Mouse (Mus musculus) cerebellum, postnatal 25 days (tissue): ENCODE measurements around the gene Paqr5.

Source experiments
- DNase-seq, 2 experiments: peaks; one replicate each; pipeline ENCODE4 v3.0.0; 2021; ENCODE audit warnings: mixed read lengths in 2 of 2

Gene Paqr5

DNA sequence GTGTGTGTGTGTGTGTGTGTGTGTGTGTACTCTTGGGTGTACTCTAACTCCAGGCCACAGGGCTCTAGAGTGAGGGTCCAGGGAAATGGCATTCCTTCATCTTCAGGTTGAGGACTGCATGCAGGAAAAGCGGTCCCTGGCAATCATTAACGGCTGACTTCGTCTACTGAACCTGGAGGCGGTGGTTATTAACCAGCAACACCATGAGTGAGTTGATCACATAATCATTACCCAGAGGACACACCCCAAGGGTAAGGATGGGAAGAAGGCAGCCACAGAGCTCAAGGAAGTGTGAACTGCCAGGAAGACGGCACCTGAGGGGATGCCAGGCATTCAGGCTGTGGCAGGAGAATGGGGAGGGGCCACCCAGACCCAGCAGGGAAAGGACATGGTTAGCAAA lies 18.3 kb downstream of the Paqr5 start:
- no peak for DNase-seq

DNA sequence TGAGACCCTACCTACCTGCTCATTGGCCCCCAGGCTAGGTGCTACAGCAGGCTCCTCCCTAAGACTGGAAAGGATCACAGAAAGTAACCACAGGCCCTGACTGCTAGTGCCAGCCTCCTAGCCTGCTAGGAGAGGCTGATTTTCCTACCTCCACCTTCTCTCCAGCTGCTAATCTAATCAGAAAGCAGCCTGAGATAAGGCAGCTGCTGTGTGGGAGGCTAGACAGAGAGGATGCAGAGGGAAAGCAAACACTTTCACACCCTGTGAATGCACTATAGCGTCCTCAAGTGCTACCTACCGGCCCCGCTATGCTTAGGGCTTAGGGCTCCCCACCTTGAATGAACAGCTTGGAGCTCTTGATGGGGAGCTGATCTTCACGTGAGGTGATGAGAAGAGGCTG lies 19.6 kb downstream of the Paqr5 start:
- DNase-seq, result no peak

DNA sequence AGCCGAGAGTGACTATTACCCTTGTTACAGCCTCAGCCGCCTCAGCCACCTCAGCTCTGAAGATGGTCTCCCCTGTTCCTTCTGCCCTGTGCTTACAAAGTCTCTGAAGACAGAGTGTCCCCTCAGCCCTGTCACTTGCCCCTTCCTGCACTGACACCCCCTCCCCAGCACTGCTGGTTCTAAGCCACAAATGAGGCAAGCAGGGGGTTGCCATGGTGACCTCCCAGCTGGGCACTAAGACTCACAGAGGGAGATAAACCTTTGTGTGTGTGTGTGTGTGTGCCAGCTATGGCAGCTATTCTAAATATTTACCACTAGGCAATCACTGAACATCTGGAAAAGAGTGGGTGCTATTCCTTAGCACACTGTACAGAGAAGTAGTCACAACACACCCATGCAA lies 23.0 kb downstream of the Paqr5 start:
- no peak for DNase-seq

DNA sequence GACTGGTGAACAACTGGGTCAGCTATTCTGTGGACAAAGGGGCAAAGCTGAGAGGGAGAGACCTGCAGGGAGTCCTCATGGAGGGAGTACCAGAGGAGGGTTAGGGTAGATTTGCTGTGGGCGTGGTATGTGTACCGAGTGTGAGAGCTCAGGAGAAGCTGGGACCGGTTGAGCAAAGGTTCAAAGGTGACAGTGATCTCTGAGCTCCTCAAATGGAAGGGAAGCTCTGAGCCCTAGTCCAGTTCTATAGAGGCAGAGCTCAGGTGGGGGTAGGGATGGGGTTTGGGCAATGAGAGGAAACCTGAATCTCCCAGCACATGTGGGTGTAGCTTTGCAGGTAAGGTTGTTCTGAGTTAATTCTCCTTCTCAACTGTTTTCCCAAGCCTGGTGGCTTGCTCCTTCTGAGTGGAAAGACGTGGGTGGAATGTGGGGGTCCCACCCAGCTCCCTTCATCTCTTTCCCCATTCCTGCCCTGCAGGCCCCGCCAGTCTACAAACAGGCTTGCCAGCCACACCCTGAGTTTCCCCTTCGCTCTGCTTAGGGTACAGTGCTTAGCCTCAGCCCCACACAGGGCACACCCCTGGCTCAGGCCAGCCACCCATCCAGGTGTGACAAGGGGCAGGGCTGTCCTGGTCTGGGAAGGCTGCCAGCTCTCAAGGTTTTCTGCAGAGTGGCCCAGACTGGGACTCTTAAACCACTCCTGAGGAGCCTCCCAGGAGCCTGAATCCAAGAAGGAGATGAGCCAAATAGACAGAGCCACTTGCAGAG lies 26.8 kb downstream of the Paqr5 start:
- no peak for DNase-seq

DNA sequence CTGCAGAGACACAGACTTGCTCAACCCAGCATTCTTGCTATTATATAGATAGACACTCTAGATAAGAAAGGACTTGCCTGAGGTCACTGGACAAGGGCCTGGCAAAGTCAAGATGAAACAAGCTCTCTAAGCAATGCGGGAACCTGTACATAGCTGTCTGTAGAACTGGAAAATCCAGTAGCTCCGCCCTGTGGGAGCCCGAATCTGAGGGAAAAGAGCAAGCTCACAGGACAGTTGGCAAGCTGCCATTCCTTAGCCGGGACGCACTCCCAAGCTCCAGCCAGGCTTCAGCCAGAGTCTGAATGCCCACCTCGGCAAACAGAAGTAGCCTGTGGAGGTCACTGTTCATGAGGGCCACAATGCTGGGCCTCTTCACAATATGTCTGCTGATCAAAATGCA lies 28.8 kb downstream of the Paqr5 start:
- peak; percentile 14 to 36 for DNase-seq

DNA sequence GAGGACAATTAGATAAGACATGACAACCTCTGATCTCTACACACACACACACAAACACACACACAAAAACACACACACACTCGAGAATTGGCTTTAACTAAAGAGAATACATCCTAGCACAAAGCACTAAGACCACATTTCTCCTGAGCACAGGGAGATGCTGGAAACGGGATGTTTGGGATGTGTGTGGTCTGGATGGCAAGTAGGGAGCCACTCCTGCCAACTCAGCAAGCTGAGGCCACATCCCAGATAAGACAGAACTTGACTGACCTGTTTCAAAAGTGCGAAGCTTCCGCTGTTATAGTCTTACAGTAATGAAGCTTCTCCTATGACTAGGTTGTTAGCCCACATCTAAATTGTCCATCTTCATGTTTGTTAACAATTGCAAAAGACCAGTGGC lies 35.5 kb downstream of the Paqr5 start:
- no peak for DNase-seq

DNA sequence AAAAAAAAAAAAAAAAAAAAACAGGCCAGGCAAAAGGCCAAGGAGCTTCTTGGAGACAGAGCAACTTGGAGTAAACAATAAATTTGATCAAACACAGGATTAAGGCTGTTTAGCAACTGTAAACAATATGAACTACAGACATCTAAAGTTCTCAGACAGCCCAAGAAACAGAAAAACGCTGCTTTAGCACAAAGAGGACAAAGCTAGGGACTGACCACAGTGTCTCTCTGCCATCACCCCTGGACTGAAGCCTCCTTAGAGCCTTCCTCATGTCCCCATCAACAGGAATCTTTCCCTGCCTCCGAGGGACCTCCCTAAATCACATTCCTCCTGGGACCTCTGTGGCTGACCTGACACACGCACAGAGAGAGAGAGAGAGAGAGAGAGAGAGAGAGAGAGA lies 35.9 kb downstream of the Paqr5 start:
- no peak for DNase-seq

DNA sequence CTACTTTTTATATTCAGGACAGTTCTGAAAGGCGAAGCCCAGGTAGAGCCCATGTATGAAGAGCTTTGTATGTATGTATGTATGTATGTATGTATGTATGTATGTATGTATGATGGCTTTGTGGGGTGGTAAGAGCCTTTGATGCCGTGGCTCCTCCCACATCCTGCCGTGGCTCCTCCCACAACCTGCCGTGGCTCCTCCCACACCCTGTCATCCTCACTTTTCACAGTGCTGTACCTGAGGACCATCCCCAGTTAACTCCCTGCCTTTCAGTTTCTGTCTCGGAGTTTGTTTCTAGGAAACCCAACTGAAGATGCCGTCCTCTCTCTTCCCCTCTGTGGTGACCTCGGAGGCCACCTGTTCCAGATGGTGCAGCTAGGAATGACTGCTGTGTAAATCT lies 40.6 kb downstream of the Paqr5 start:
- no peak for DNase-seq

DNA sequence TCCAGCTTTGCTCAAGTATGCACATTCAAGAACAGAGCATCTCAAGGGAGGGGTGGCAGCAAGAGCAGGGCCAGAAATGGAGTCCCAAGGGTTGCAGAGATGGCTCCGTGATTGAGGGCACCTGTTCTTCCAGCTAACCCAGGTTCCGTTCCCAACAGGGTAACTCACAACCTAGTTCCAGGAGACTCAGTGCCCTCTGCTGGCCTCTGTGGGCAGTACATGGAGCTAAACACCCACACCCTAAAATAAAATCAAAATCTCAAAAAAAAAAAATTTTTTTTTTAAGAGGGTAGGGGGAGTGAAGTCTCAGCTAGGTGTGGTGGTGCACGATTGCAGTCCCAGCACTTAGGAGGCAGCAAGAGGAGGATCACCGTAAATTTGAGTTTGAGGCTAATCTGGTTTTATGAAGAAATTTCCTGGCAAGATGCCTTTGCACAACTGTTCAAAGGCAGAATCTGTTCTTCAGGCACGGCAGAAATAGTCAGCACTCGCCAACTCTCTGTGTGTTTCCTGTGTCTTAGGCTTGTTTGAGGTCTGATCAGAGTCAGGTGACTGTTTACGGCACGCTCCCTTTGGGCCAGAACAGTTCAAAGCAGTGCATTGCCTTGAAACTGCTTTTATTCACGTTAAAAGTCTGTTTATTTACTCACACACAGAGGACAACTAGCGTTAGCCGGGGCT lies 41.3 kb downstream of the Paqr5 start:
- DNase-seq, result peak; percentile 67 to 80

DNA sequence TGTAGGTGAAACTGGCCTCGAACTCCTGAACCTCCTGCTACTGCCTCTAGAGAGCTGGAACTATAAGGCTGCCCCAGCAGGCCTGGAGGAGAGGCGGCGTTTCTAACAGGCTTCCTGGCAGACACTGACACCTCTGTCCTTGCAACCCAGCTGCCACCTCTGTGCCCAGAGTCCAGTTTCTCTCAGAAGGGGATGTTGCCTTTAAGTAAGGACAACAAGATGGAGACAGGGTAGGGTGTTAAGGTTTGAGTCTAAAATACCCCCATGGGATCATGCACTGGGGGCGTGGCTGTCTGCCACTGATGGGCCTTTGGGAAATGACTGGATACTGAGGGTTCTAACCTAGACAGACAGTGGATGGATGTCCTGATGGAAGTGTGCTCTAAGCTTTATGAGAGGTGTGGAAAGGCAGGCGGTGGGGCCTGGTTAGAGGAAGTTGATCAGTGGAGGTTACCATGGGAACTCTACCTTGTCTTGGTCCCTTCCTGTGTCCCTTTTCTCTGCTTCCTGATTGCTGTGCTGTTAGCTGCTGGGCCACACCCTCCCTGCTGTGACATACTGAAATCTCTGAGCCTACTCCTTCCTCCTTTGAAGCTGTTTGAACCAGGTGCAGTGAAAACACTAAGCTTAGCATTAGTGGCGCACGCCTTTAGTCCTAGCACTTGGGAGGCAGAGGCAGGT lies 43.6 kb downstream of the Paqr5 start:
- no peak for DNase-seq

DNA sequence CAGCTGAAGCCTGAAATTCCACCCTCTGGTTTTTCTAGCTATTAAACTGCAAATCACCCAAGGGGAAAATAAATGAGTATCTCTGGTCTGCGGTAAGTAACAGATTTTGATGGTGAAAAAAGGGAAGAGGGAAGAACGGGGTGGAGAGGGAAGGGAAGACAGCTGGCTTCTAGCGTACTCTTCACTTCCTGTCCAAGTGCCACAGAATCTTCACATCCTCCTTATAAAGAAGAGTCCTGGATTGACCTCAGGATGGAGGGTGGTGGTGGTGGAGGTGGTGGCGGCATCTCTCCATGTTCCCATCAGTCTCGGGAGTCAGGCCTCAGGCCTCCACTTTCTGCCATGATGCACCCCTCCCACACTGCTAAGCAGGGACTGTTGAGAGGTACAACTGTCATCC lies 44.8 kb downstream of the Paqr5 start:
- no peak for DNase-seq

DNA sequence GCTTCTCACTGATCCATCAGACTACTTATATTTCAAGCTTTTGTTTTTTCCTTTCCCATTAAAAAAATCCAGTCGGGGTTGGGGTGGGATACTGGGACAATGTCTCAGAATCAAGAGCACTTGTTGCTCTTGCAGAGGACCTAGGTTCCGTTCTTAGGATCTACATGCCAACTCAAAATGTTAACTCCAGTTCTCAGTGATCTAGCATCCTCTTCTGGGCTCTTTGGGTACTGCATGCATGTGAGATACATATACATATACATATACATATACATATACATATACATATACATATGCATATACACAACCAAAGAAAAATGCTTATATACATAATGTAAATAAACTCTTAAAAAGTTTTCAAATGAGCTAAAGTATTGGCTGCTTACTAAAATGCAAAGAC lies 46.7 kb downstream of the Paqr5 start:
- DNase-seq, result no peak

DNA sequence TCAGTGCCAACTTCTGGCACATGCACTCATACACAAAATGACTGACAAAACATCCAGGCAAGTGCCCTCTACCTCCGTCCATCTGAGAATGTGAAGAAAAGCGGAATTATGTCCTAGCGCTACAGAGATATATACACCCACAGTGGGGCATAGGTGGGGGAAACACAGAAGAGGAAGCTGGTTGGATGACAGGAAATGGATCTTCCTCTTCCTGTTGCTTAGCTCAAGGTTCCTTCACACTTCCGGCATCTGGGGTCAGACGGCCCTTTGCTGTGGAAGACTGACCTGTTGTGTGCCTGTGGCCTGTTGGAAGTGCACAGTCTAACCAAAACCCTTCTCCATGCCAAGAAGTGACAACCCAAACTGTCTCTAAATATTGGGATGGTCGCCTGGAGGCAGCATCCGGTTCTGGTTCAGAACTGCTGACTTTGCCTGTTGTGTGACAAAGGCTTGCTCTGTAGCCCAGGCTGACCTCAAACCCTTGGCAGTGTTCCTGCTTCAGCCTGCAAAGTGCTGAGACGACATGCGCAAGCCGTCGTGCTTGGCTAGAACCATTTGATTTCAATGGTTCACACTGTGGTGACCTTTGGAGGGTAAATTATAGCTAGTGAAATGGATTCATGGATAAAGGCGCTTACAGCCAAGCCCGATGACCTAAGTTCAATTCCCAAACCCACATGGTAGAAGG lies 49.3 kb downstream of the Paqr5 start:
- DNase-seq, result no peak

DNA sequence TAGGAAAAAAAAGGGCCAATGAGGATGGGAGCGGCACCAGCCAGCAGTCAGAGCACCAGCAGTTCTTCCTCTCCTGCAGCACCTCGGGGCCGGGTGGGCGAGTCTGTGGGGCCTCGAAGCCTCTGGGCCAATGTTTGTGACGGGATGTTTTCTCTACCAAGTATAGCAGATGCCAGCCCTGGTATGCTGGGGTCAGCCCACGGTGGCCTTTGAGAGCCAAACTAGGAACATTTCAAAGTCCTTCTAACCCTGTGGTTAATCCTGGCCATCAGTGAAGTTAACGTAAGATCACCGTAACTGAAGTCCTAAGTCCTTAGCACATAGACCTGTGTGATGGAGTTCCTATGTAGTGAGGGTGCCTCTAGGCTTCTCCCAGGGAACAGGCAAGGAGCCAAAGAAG lies 54.6 kb downstream of the Paqr5 start:
- no peak for DNase-seq

DNA sequence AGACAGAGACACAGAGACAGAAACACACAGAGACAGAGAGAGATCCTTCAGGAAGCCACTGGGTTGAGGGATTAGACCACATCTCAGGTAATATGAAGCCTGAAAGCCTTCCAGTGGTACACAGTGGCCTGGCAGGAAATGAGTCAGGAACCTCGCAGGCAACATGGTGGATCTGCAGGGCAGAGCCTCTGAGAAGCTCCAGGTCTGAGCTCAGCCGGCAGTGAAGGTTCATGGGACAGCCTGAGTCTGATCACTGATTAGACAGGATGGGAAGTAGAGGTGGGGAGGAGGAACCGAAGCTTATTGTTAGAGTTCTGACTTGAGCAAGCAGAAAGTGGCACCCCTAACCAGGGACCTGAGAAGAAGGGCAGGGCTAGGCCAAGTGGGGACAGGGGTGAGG lies 55.6 kb downstream of the Paqr5 start:
- DNase-seq, result no peak

DNA sequence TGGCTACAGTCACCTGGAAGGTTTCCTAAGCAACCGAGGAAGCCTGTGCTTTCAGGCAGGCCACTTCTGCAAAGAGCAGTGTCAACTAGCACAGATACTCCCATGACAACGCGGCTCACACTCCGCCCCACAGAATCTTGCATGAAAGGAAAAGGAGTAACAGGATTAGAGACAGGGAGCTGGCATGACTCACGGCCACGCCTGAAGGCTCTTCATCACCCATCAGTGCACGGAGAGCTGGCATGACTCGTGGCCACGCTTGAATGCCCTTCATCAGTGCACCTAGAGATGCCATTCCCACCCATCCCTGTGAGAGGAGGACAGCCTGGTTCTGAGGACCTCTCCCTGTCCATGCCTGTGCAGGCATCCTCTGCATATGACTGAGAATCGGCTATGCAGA lies 59.3 kb downstream of the Paqr5 start:
- peak; percentile 44 to 71 for DNase-seq

DNA sequence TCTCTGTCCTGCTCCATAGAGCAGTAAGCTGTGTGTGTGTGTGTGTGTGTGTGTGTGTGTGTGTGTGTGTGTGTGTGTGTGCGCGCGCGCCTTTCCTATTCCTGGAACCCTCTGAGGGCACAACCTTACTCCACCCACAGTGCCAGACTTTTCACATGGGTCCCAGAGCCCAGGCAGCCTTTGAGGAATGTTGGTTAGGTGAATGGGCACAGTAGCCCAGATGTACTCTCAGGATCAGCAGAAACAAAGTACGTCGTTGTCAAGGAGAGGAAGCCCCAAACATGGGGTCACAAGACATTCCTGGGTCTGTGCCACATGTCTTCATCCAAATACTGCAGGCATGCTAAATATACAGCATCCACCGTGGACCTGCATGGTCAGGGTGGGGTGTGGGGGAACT lies 60.7 kb downstream of the Paqr5 start:
- DNase-seq, result no peak

DNA sequence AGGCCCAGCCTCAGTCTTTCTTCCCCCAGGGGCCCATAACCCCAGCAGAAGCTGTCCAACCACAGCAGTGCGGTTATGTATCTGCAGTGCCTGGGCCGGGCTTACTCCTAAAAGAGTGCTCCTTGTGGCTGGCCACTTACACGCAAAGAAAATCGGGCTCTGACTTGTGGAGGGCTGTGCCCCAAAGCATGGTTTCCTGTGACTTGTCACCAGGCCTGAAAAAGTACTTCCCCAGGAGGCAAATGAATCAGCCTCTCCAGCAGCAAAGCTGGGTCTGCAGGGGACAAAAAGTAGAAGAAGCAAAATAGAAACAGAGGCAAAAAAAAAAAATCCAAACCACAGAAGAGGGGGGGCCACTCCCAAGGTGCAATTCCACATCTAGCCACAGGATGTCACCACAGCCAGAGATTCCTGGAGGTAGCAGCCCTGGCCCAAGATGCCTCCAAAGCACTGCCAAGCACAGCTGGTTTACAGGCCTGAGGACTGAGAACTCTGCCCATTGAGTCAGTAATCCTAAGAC lies 61.2 kb downstream of the Paqr5 start:
- DNase-seq, result peak; percentile 71 to 80

DNA sequence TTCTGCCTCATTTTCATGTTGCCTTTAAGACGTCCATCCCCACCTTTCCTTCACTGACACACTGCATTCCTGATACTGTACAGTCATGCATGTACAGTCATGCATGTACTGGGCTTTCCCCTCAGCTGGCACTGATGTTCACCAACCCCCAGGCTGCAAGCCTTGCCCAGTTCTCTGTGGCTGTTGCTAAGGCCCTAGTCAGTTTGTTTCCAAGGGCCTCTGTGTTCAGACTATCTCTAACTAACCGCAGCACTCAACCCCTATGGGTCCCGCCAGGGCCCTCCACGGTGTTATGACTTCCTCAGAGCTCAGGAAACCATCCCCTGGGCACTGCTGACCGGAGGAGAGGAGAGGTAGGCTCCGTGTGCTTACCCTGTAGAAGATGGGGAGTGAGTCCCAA lies 63.3 kb downstream of the Paqr5 start:
- no peak for DNase-seq

DNA sequence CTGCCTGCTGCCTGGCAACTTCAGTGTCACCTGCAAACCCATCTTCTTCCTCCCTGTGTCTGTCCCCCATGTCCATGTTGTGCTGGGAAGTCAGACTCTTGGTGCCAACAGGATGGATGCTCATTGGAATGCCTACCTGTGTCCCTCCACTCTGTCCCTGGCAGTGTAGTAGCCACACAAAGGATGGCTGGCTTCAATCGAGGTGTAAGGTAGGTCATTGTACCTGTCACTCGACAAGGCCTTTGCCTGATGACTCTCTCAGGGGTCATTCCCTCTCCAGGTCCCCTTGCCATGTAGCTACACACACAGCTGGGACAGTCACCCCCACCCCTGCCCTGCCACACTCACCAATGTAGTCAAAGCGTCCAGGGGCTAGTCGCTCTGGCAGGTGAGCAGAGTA lies 65.5 kb downstream of the Paqr5 start:
- no peak for DNase-seq

DNA sequence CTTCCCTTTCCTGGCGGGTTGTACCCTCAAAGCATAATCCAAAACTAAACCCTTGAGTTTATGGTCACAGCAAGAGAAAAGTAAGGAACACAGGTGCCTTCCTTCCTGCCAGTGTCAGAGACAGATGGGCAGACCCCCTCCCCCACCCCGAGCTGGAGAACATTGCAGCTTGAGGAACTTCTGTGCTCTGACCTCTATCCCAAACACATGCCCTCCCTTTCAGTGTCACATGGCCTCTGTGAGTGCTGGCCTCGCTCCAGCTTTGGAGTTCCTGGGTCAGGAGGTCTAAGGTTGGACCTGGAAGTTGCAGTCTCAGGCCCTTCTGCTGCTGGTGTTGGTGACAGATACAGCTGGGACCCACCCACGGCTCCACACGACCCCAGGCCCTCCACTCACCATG lies 65.9 kb downstream of the Paqr5 start:
- DNase-seq, result peak in 1 of 2 experiments; percentile 20

DNA sequence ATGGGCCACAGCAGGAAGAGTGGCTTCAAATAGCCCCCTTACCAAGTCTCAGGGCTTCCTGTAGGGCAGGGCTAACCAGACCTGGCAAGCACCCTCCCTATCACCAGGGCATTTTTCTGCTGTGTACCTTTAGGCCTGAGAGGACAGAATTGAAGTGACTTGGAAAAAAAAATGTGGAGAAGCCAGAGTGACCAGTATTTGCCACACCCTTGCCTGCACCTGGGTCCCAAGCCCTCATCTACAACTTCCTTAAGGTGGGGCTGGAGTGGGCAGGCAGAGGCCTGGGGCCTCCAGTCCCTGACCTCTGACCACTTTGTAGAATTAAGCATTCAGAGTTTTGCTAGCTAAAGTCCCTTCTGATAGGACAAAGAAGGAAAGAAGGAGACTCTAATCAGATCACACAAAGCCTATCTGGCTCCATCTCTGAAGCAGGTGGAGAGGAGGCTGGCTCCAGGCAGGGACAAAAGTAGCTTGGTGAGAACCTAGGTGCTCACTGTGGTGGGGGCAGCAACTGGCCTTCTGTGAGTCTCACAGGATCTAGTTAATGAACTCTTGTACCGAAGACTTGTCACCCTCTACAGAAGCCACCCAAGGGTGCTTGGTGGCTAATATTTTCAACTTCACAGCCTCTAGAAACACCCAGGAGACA lies 66.6 kb downstream of the Paqr5 start:
- DNase-seq, result no peak

DNA sequence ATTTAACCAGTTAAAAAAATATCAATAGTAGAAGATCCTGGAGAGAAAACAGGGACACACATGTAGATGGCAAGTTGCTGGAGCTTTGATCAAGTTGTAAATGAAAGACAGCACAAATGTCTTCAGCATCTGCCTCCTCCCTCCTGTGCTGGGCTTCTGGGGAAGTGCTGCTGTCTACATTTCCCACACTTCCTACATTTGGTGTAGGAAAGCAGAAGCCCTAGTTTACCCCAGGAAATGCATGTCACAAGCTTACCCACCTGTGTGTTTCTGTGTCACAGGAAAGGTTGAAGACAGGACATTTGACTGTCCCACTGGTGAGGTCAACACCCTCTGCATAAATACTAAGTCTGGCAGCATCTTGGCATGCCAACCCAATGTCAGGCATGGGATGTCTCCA lies 71.9 kb downstream of the Paqr5 start:
- DNase-seq, result no peak
